Mouse (Mus musculus): ENCODE results near the gene Amd1.

Amd1 gene

DNA sequence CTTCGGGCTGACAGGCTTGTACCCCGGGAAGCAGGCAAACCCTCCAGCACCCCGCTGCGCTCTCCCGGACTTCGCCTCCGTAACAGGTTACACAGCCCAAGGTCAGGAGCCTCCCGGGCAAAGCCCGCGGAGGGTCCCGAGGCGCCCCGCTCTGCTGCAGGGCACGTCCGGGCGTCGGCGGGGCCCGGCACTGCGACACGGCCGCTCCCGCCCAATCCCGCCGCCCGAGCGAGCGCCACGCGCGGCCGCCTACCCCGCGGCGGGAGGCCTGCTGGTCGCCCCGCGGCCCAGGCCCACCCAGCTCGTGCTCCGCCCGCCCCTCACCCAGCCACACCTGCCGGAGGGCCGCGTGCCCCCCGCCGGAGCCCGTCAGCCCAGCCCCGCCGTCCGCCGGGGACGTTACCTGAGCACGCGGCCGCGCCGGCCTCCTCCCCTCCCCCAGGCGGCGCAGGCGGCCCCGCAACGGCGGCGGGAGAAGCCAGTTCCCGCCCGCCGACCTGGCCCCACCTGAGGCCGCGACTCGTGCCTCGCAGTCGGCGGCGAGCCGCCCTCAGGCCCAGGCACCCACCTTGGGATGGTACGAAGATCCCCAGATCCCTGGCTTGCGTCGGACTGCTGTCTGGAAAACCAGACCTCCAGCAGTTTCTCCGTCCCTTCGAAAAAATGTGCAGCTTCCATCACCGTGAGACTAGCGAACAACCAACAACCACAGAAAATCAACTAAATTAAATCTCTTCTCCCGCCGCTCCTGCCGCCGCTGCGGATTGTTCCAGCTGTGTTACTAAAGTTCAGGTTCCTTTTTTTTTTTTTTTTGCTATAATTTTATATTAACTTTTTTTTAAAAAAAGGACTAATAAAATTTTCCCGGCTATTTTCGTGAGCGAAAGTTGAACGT, 558 bp downstream of the Amd1 start:
- DNase-seq (ENCODE audit: low spot score): peak; percentile 52

GRCm38 (mm10) chr10:40300648-40301171, 1.3 kb downstream of the Amd1 start:
- peak; percentile 95 for DNase-seq (ENCODE audit: low spot score)

DNA sequence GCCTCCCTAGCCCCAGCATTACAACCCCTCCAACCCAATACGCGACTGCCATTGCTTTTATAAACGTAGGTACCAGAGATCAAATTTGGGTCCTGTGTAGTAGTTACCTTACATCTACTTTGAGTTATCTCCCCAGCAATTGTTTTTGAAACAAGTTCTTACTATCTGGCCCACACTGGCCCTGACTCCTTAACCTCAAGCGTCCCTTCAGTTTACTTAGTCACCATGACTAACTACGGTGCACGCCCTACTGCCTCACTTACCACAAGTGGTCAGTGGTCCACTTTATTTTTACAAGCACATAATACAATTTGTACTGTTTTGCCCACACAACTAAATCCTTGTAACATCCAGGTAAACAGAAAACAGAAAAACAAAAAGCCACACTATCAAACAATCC, 9.3 kb downstream of the Amd1 start:
- DNase-seq (ENCODE audit: low spot score): no peak

GRCm38 (mm10) chr10:40286767-40287166, 15.2 kb downstream of the Amd1 start:
- DNase-seq (ENCODE audit: low spot score): no peak

DNA sequence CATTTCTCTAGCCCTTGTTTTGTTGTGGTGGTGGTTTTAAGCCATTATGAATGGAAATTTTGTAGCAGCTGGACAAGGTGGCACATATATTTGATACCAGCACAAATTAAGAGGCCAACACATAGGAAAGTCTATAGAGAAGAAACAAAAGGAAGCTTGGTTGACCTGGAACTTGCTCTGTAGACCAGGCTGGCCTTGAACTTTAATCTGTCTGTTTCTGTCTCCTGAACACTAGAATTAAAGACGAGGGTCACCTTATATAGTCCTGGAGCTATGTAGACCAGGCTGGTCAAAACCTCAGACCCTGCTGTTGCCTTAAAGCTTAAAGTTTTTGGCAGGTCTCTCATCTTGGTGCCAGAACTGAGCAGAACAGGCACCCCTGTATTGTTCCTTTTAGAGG, 16.4 kb downstream of the Amd1 start:
- DNase-seq (ENCODE audit: low spot score): no peak

DNA sequence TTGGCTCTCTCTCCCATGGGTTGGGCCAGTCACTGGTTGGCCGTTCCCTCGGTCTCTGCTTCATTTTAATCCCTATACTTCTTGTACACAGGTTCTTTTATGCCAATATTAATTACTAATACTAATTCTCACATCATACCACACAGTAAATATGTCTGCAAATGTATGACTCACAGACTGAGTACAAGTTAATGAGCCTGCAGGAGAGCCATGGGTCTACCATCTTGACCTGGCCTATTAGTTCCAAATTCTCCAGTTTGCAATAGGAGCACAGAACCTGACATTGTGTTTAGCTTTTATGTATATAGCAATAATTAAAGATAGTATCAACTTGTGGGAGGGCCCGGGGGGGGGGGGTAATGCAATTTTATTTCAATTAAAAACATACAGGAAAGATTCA, 17.0 kb downstream of the Amd1 start:
- DNase-seq (ENCODE audit: low spot score): no peak

DNA sequence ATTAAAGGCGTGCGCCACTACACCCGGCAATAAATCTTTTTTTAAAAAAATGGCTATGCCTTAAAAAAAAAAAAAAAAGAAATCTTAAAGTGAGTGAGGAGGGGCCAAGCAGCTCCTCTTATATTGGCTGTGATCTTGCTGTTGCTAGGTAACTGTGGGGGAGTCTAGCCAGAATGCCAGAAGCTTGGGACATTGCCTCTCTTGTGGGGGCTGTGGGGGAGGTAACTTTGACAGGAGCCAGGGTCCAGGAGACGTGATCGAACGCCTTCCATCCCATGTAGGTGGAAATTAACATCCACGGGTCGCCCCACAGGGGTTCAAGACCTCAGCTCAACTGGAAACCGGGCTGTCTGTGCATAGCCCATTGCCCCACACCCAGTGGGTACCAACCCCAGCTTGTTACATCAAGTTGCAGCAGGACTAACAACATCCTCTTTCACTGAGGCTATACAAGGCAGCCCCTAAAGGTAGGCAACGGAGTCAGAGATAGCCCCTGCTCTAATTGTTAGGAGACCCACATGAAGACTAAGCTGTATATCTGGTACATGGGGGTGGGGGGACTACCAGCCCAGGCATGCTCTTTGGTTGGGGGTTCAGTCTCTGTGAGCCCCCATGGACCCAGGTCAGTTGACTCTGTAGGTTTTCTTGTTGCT, 17.7 kb downstream of the Amd1 start:
- DNase-seq (ENCODE audit: low spot score): no peak

DNA sequence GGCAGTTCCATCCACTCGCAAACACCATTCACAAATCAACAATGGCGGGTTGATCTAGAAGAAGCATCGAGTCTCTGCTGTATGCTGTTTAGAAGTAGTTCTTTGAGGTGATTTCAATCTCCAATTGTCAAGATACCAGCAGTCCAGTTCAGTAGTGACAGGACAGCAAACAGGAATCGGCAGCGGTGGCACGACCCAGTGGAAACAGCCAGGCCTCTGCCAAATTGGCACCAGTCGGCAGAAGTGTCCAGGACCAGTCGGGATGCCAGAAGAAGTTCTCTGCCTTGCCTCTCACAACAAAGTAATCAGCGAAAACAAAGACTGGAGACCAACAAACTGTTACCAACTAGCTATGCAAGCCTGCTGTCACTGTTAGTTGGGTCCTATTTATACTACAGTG, 18.4 kb downstream of the Amd1 start:
- no peak for DNase-seq (ENCODE audit: low spot score)

GRCm38 (mm10) chr10:40281565-40281964, 20.4 kb downstream of the Amd1 start:
- DNase-seq (ENCODE audit: low spot score): no peak

- no peak for DNase-seq (ENCODE audit: low spot score)
These were observed 23.7 kb downstream of the Amd1 start for GRCm38 (mm10) chr10:40278317-40278716.

GRCm38 (mm10) chr10:40275991-40276390, 26.0 kb downstream of the Amd1 start:
- DNase-seq (ENCODE audit: low spot score): no peak

DNA sequence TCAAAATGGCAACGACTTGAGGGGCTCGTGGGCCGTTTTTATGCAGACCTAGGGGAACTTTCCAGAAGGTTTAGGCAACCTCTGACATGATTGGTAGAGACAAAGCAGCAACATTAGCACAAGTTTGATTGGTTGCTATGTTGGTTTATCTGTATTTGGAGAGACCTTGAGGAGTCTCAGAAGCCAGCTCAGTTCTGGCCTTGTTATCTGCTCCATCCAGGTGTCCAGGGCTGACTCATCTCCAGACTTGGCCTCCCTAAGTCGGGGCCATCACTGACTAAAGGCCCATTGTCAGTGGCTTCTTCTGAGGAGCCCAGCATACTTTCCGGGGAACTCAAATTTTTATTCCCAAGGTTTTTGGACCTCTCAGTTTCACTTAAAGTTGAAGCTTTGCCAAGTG, 28.0 kb downstream of the Amd1 start:
- DNase-seq (ENCODE audit: low spot score): no peak

GRCm38 (mm10) chr10:40271216-40271615, 30.8 kb downstream of the Amd1 start:
- DNase-seq (ENCODE audit: low spot score): no peak

GRCm38 (mm10) chr10:40264920-40265319, 37.1 kb downstream of the Amd1 start:
- DNase-seq (ENCODE audit: low spot score): no peak

DNA sequence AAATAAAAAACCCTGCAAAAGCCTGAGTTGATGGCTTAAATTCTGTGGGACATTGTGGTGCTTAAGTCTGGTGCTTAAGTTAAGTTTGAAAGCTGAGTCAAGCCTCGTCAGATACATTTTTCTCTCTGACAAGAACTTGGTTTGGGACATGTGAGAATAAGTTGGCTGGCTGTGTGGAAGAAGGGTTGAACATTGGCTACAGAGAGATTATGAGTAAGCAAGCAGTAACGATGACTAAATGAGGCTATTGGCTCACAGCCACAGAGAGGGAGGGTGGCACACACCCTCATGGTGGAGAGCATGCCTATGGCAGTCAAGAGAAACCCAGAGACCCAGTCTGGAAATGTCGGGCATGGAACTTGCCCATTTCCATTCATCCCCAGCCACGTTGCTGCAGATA, 38.3 kb downstream of the Amd1 start:
- DNase-seq (ENCODE audit: low spot score): no peak

DNA sequence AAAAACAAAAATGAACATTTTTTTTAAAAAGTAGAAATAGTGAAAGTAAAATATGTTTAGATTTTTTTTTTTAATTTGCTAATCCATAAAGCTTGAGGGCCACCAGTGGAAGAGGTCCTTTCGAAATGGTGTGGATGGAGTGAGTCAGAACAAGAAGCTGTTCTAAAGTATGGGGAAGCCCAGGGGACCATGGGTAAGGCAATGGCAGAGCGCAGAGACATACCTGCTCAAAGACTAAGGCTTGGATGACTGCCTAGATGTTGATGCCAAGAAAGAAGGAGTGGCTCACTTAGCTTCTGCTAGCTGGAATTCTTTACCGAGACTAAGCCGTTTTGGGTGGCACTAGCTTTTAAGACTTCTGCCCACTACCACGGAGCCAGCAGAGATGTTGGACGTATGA, 39.8 kb downstream of the Amd1 start:
- no peak for DNase-seq (ENCODE audit: low spot score)

DNA sequence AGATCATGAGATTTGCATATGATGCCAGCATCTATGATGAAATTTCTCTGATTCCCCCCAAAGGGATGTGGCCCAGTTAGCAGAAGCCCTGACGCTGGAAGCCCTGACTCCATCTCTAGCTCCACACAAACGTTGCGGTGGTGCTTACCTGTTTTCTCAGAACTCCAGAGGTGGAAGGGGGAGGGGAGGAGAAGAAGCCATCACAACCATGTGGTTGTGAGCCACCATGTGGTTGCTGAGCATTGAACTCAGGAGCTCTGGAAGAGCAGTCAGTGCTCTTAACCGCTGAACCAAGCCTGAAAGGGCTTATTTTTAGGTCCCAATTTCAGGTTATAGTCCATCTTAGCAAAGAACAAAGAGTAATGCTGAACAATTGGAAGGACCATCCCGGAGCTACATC, 41.7 kb downstream of the Amd1 start:
- DNase-seq (ENCODE audit: low spot score): no peak

- peak; percentile 24 for DNase-seq (ENCODE audit: low spot score)
These were observed 42.4 kb downstream of the Amd1 start for GRCm38 (mm10) chr10:40259542-40259941.

- DNase-seq (ENCODE audit: low spot score): peak; percentile 79
These were observed 43.0 kb downstream of the Amd1 start for GRCm38 (mm10) chr10:40258976-40259375.

DNA sequence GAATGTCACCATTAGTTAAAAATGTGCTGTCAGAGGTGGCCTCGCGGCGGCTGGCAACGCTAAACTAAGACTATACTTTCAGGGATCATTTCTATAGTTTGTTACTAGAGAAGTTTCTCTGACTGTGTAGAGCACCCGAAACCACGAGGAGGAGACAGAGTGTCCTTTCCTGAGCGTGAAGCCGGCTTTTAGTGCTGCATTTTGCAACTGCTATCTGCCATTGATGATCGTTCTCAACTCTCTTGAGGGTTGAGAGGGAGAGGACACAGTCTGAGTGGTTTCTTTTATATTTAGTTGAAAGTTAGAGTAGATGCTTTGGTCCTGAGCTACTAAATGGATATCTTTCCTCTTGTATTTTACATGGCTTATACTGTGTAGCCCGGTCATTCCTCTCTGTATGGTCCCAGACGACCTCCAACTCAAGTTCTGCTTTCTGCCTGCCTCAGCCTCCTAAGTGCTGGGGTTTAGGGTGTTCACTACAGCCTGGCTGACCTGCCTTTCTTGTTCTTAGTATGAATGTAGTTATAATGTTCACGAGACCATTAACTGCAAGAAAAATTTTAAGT, 43.5 kb downstream of the Amd1 start:
- peak; percentile 98 for DNase-seq (ENCODE audit: low spot score)

DNA sequence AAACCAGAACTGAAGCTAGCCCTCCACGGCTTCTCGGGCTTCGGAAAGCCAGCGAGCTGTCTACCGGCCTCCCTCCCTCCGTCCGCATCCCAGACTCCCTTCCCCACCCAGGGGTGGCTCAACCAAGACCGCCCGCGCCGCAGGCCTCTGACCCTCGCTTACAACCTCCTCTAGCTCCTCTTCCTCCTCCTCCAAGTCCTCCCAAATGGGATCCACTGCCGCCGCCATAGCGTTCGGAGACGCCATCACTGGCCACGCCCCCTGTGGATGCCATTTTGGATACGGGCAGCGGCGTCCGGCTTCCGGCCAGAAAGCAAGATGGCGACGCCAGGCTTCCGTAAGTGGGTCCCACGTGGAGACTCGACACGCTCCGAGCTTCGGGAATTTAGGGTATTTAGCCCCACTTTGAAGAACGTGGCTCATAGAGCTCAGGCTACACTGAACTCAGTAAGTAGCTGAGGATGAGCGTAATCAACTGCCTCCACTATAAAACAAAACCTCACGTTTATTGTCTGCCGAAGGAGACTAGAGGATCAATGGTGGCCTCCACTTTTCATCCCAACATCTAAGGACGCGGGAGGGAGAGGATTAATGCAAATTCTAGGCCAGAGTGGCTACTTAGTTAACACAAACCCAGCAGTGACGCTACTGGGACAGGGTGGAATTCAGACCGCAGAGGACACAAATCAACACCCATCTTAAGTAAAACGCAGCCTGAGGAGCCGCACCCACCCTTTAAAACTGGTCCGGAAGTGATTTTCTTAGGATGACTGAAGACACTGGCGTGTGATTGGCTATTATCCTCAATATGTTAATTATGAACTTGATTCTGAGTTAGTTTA, 44.4 kb downstream of the Amd1 start, which contains the start of gene Gtf3c6:
TSS of gene Gtf3c6 (minus strand) at position 695 of the 842 bp plus-strand sequence.
- peak; percentile 97 for DNase-seq (ENCODE audit: low spot score)

DNA sequence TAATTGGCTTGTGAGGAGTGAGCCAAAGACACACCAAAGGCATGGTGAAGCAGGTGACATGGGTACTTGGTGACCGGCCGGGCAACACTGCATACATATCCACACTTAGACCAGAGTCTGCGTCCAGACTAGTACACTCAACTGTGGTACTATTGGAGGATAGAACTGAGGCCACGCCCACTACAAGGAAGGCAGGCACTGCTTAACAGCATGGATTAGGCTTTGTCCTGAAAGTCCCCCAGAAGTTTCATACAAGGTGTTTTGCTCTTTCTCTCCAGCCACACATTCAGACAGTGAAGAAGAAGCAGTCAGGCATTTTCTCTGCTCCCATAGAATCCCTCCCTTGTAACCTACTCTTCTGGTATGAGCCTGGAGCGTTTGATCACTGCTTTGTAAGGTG, 45.3 kb downstream of the Amd1 start:
- DNase-seq (ENCODE audit: low spot score): peak; percentile 90
